ENCODE assay signal across 9 mouse cellular contexts in genomic region chr10:96646024-96646866, GRCm38 (mm10). TPM values are rescaled to one million over a fixed set of nuclear protein-coding genes. Genes with fewer than 3 reads are reported as not detected.
DNase-seq lines count a peak whose midpoint lies in the region; ATAC-seq and TF ChIP-seq lines count a peak whose summit lies in the region.
"Had no signal": no experiment of that assay in that cellular context is flagged by ENCODE, and none has a peak within 500 bp of the region (broad histone marks: within the 10 kb centered on the region; RNA-seq: fewer than 3 reads in every experiment).

No protein-coding gene starts in this region.

- peaks cover 9% of the 10 kb centered on the region for H3K4me1 ChIP-seq in liver, postnatal 0 days (ENCODE audit: insufficient read depth)
- peaks cover 2% of the 10 kb centered on the region; the same call in 1 of the 2 replicates for H3K4me1 ChIP-seq in neural tube, embryonic 14.5 days (ENCODE audit: control insufficient read depth, insufficient read depth, low read length)

- H3K9me3 ChIP-seq in liver, postnatal 0 days (ENCODE audit: low read length), result no peaks in the 10 kb centered on the region
- no peaks in the 10 kb centered on the region for H3K9me3 ChIP-seq in neural tube, embryonic 14.5 days (ENCODE audit: control insufficient read depth, low read length)

- TF ChIP-seq CTCF in liver, postnatal 0 days (IDR thresholded peaks at IDR 0.05; ENCODE audit: low read depth), result no peak

- H3K27ac ChIP-seq in liver, postnatal 0 days (ENCODE audit: low read depth), result peak overlapping the region; percentile 60; the same call in 1 of the 2 replicates
- peak overlapping the region; percentile 69 for H3K27ac ChIP-seq in neural tube, embryonic 14.5 days (ENCODE audit: low read depth, low read length)
- H3K27ac ChIP-seq: macrophage had no signal

- DNase-seq in adrenal gland, adult 2 months, result peak; percentile 37
- no peak for DNase-seq in adrenal gland, adult 8-10 months
- DNase-seq in cerebellum, postnatal 25 days, result peak; percentile 75 to 77
- peak; percentile 26 to 49 for DNase-seq in kidney, postnatal 36 days
- no peak for DNase-seq in liver, postnatal 0 days
- no peak for DNase-seq in natural killer cell, adult 2 months (ENCODE audit: low spot score in 2 of 2)

- H3K27me3 ChIP-seq in liver, postnatal 0 days (ENCODE audit: insufficient read depth, low read length), result no peaks in the 10 kb centered on the region
- no peaks in the 10 kb centered on the region for H3K27me3 ChIP-seq in neural tube, embryonic 14.5 days (ENCODE audit: control insufficient read depth, insufficient read depth, low read length)

- 0 out of 2 replicates have a peak overlapping the region, but pooled peaks have one; percentile 3 for H3K4me3 ChIP-seq in liver, postnatal 0 days (ENCODE audit: low read depth, low read length)
- H3K4me3 ChIP-seq in neural tube, embryonic 14.5 days (ENCODE audit: low read depth, low read length), result no peak overlapping the region

- 33% methylated on average over 13 of the region's 13 CpGs for WGBS in liver, postnatal 0 days (ENCODE audit: insufficient replicate concordance)
- 5% methylated on average over 13 of the region's 13 CpGs for WGBS in neural tube, embryonic 14.5 days

- H3K9ac ChIP-seq in liver, postnatal 0 days (replicated peaks), result no peak overlapping the region
- H3K9ac ChIP-seq in neural tube, embryonic 14.5 days (replicated peaks; ENCODE audit: low read depth, low read length), result no peak overlapping the region

- ATAC-seq in granulocyte monocyte progenitor cell, adult 5-6 weeks (replicated peaks; ENCODE audit: poor library complexity, severe bottlenecking), result peak; percentile 79
- ATAC-seq in liver, postnatal 0 days, result peak; percentile 82
- peak; percentile 97 for ATAC-seq in neural tube, embryonic 14.5 days (ENCODE audit: low read depth)

- H3K36me3 ChIP-seq in liver, postnatal 0 days (replicated peaks; ENCODE audit: insufficient read depth, low read length), result no peaks in the 10 kb centered on the region
- H3K36me3 ChIP-seq in neural tube, embryonic 14.5 days (ENCODE audit: control insufficient read depth, insufficient read depth, low read length), result no peaks in the 10 kb centered on the region

- TF ChIP-seq EP300 in liver, postnatal 0 days (IDR thresholded peaks at IDR 0.05; ENCODE audit: low read depth), result no peak

- H3K4me2 ChIP-seq in liver, postnatal 0 days (ENCODE audit: low read depth, low read length), result peak overlapping the region; percentile 33
- 0 out of 2 replicates have a peak overlapping the region, but pooled peaks have one; percentile 2 for H3K4me2 ChIP-seq in neural tube, embryonic 14.5 days (ENCODE audit: low read depth, low read length)

RNA-seq across cellular contexts. Expression of gene Btg1, which starts 29.4 kb away (rescaled TPM):
- total RNA-seq in adrenal gland, adult 2 months (2021), result 100 to 1,000 TPM in 1 of 2 experiments, 10 to 100 TPM in 1; 94.6 to 133 TPM
- polyA plus RNA-seq in adrenal gland, adult 2 months (2012; rRNA removed), result 26.3 and 28.7 TPM in 2 replicates
- total RNA-seq in adrenal gland, adult 8-10 months (2022), result 100 to 1,000 TPM; 103 to 173 (median 127) TPM
- 19.0 and 20.0 TPM in 2 replicates for total RNA-seq in granulocyte monocyte progenitor cell, adult 5-6 weeks (2014; fragmentation: Nextera tagmentation)
- 31.1 and 32.4 TPM in 2 replicates for total RNA-seq in granulocyte monocyte progenitor cell, adult 5-6 weeks (2017)
- polyA plus RNA-seq in liver, postnatal 0 days (2015; fragmentation: Nextera tagmentation; extraction: Ambion mirVana), result 30.4 and 37.3 TPM in 2 replicates
- polyA plus RNA-seq in neural tube, embryonic 14.5 days (2014; fragmentation: Nextera tagmentation; extraction: Ambion mirVana), result 51.1 and 53.3 TPM in 2 replicates

Comparison
In these comparisons a context has a peak if more than half of its experiments do, and no peak if none do; other contexts are left out.
1. DNase-seq: peak in adrenal gland, adult 2 months (single experiment), cerebellum, postnatal 25 days (2 of 2) and kidney, postnatal 36 days (2 of 2); none in adrenal gland, adult 8-10 months (single experiment), liver, postnatal 0 days (single experiment) and natural killer cell, adult 2 months (0 of 2).
2. Peak in every context shown above with its lines, with median percentiles within 50 percentile points of each other: ATAC-seq.